Mouse (Mus musculus) liver, embryonic 16.5 days (tissue): Measurements from ENCODE around the gene Gata3. TPM values are rescaled to one million over a fixed set of nuclear protein-coding genes. Genes with fewer than 3 reads are reported as not detected.

Experiments used
- ATAC-seq: fragments of 200-750 bp; cut with Nextera tagmentation; 2 replicates; pipeline ENCODE4 v1.8.0; 2017; ENCODE audit warnings: low read depth, mild to moderate bottlenecking, moderate number of reproducible peaks, moderate library complexity
- H3K27ac ChIP-seq: fragments of 300-500 bp; sonication (generic); 2 replicates; pipeline ENCODE4 v1.5.1; 2014; ENCODE audit warnings: mild to moderate bottlenecking, low read length
- H3K27me3 ChIP-seq: fragments of 300-500 bp; sonication (generic); 2 replicates; pipeline ENCODE4 v1.6.1; 2014; ENCODE audit warnings: low read depth, low read length, mixed read lengths; ENCODE audit not compliant: control insufficient read depth, insufficient read depth
- H3K36me3 ChIP-seq: fragments of 300-500 bp; sonication (generic); 2 replicates; pipeline ENCODE4 v1.6.1; 2014; ENCODE audit warnings: mild to moderate bottlenecking; ENCODE audit not compliant: control insufficient read depth, insufficient read depth
- H3K4me1 ChIP-seq: fragments of 300-500 bp; sonication (generic); 2 replicates; pipeline ENCODE4 v1.6.1; 2014; ENCODE audit warnings: low read depth, low read length, mixed read lengths; ENCODE audit not compliant: control insufficient read depth
- H3K4me2 ChIP-seq: fragments of 300-500 bp; sonication (generic); 2 replicates; pipeline ENCODE4 v1.6.1; 2014; ENCODE audit warnings: low read depth, low read length, mixed read lengths
- H3K4me3 ChIP-seq: fragments of 300-500 bp; sonication (generic); 2 replicates; pipeline ENCODE4 v1.5.1; 2014; ENCODE audit warnings: low read depth, mild to moderate bottlenecking, low read length
- H3K9ac ChIP-seq: fragments of 300-500 bp; sonication (generic); 2 replicates; pipeline ENCODE4 v1.6.1; 2014; ENCODE audit warnings: low read depth, low read length
- H3K9me3 ChIP-seq: fragments of 300-500 bp; sonication (generic); replicated peaks from 2 replicates; pipeline ENCODE4 v1.6.1; 2016; ENCODE audit warnings: low read length; ENCODE audit not compliant: control insufficient read depth
- WGBS: fragments of 180-500 bp; shearing (Covaris S2); extraction: QIAGEN DNeasy Blood & Tissue Kit; methylation state at CpG from one replicate; pipeline ENCODE4 v1.1.7; 2014; ENCODE audit not compliant: insufficient replicate concordance; 5-methylcytosine and 5-hydroxymethylcytosine counted together
- polyA plus RNA-seq: library from polyadenylated mRNA; unstranded; fragments of >200 nt; fragmentation: Nextera tagmentation; extraction: Ambion mirVana; gene quantifications from 2 replicates; pipeline ENCODE4 v1.2.1, GENCODE M21; 2015

The Gata3 gene
- polyA plus RNA-seq, 1 experiment from 2014 or later, result 1.1 TPM

GRCm38 (mm10) chr2:9877966-9878563, 11.8 kb downstream of the Gata3 start:
- H3K9me3 ChIP-seq, result no peaks in the 10 kb centered on the region
- no peak for ATAC-seq
- H3K4me2 ChIP-seq, result peak overlapping the region; percentile 81
- peaks cover 94% of the 10 kb centered on the region for H3K27me3 ChIP-seq
- H3K27ac ChIP-seq, result no peak overlapping the region
- no peaks in the 10 kb centered on the region; the same call in none of the 2 replicates for H3K4me1 ChIP-seq
- 2% methylated on average over 19 of the region's 19 CpGs for WGBS
- no peak overlapping the region for H3K9ac ChIP-seq
- no peaks in the 10 kb centered on the region for H3K36me3 ChIP-seq
- H3K4me3 ChIP-seq, result peak overlapping the region; percentile 62

DNA sequence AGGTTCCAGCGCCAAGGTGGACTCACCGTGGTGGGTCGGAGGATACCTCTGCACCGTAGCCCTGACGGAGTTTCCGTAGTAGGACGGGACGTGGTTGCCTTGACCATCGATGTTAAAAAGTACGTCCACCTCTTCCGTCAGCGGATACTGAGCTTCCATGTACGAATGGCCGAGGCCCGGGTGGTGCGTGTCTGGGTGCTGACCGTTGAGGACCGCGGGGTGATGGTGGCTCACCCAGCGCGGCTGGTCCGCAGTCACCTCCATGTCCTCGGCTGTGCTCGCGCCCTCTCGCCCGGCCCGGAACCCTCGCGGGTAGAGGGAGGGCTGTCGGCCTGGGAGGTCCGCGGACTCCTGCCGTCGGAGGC, 12.5 kb downstream of the Gata3 start:
- ATAC-seq, result no peak
- H3K4me1 ChIP-seq, result no peaks in the 10 kb centered on the region; the same call in none of the 2 replicates
- H3K9me3 ChIP-seq, result no peaks in the 10 kb centered on the region
- H3K27me3 ChIP-seq, result peaks cover 90% of the 10 kb centered on the region
- no peak overlapping the region for H3K27ac ChIP-seq
- H3K4me3 ChIP-seq, result peak overlapping the region; percentile 62
- H3K36me3 ChIP-seq, result no peaks in the 10 kb centered on the region
- peak overlapping the region; percentile 81 for H3K4me2 ChIP-seq
- peak overlapping the region; percentile 9; the same call in 1 of the 2 replicates for H3K9ac ChIP-seq
- under 1% methylated on average over 35 of the region's 35 CpGs for WGBS

DNA sequence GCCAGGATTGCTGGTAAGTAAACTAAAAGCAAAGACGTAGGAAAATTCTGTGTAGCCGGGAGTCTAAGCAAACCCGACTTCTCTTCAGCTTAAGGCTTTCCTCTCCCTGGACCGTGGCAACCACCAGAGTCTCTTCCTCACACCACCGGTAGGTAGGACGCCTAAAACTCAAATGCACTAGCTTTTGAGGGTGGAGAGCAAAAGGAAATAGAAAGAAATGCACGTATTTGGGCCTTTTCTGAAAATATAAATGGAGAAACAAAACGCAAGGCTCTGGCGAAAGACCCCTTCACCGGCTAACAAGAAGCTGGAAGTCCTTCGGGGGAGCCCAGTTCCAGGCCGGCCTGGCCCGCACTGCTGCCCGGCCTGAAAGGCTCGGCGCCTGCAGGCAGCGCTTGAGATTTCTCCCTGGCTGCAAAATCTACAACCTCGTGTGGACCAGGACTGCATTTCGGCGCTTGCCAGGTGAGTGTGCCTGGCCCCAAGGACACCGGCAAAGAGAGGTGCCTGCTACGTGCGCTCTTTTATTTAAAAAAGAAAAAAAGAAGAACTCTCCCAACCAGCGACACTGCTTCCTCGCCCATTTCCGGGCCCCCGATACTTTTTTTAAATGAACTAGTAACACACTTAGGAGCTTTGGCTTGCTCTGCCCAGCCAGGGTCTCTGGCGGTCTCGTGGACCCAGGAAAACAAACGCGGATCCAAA, 13.1 kb downstream of the Gata3 start:
- Histone ChIP-seq H3K9ac (peak overlapping the region; percentile 9; the same call in 1 of the 2 replicates), H3K27me3 (peaks cover 88% of the 10 kb centered on the region), H3K4me3 (peak overlapping the region; percentile 62), H3K27ac (no peak overlapping the region), H3K4me1 (no peaks in the 10 kb centered on the region; the same call in none of the 2 replicates), H3K4me2 (peak overlapping the region; percentile 81), H3K36me3 (no peaks in the 10 kb centered on the region), H3K9me3 (no peaks in the 10 kb centered on the region)
- no peak for ATAC-seq
- 4% methylated on average over 31 of the region's 31 CpGs for WGBS

- H3K27me3 ChIP-seq, result peaks cover 79% of the 10 kb centered on the region
- H3K4me2 ChIP-seq, result peak overlapping the region; percentile 81
- H3K4me3 ChIP-seq, result no peak overlapping the region
- 42% methylated on average over 12 of the region's 12 CpGs for WGBS
- H3K9ac ChIP-seq, result no peak overlapping the region
- ATAC-seq, result no peak
- no peak overlapping the region for H3K27ac ChIP-seq
- H3K36me3 ChIP-seq, result no peaks in the 10 kb centered on the region
- H3K9me3 ChIP-seq, result no peaks in the 10 kb centered on the region
- H3K4me1 ChIP-seq, result no peaks in the 10 kb centered on the region; the same call in none of the 2 replicates
Observed at GRCm38 (mm10) chr2:9875676-9876357, 14.0 kb downstream of the Gata3 start.

DNA sequence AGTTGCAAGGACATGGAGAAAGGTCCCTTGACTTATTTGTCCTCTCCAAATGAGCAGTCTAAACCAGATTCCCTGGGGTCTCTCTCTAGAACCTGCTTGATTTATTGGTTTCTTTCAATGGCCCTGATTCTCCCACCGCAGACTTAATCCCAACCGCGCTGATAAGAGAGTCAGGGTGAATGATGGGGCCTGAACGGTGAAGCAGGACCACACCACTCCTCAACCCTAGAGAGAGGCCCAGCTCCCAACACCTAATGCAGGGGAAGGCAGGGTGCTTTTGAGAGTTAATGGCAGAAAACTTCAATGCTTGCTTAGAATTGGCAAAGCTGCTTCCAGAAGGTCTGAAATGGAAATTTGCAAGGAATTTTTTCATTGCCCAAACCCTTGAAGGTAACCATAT, 14.6 kb downstream of the Gata3 start:
- Histone ChIP-seq H3K9ac (no peak overlapping the region), H3K27me3 (peaks cover 73% of the 10 kb centered on the region), H3K4me2 (no peak overlapping the region), H3K4me1 (no peaks in the 10 kb centered on the region; the same call in none of the 2 replicates), H3K27ac (no peak overlapping the region), H3K9me3 (no peaks in the 10 kb centered on the region), H3K36me3 (no peaks in the 10 kb centered on the region), H3K4me3 (no peak overlapping the region)
- ATAC-seq, result no peak
- 39% methylated on average over 4 of the region's 4 CpGs for whole genome bisulfite sequencing

- Histone ChIP-seq H3K4me3 (no peak overlapping the region), H3K36me3 (no peaks in the 10 kb centered on the region), H3K4me1 (no peaks in the 10 kb centered on the region; the same call in none of the 2 replicates), H3K9me3 (no peaks in the 10 kb centered on the region), H3K9ac (no peak overlapping the region), H3K27ac (no peak overlapping the region), H3K4me2 (no peak overlapping the region), H3K27me3 (peaks cover 67% of the 10 kb centered on the region)
- ATAC-seq, result no peak
- 52% methylated on average over 39 of the region's 39 CpGs for WGBS
Observed at GRCm38 (mm10) chr2:9874467-9875219, 15.2 kb downstream of the Gata3 start.

GRCm38 (mm10) chr2:9873757-9874156, 16.1 kb downstream of the Gata3 start:
- Histone ChIP-seq H3K27me3 (peaks cover 58% of the 10 kb centered on the region), H3K4me2 (no peak overlapping the region), H3K4me1 (no peaks in the 10 kb centered on the region; the same call in none of the 2 replicates), H3K9me3 (no peaks in the 10 kb centered on the region), H3K36me3 (no peaks in the 10 kb centered on the region), H3K9ac (no peak overlapping the region), H3K4me3 (no peak overlapping the region), H3K27ac (no peak overlapping the region)
- ATAC-seq, result peak; percentile 46; the same call in 1 of the 2 replicates
- WGBS, result 48% methylated on average over 2 of the region's 2 CpGs

GRCm38 (mm10) chr2:9872682-9873081, 17.2 kb downstream of the Gata3 start:
- no peak overlapping the region for H3K27ac ChIP-seq
- H3K9me3 ChIP-seq, result no peaks in the 10 kb centered on the region
- no peak overlapping the region for H3K4me2 ChIP-seq
- 18% methylated on average over 12 of the region's 12 CpGs for WGBS
- peaks cover 48% of the 10 kb centered on the region for H3K27me3 ChIP-seq
- H3K36me3 ChIP-seq, result no peaks in the 10 kb centered on the region
- H3K9ac ChIP-seq, result no peak overlapping the region
- no peaks in the 10 kb centered on the region; the same call in none of the 2 replicates for H3K4me1 ChIP-seq
- no peak overlapping the region for H3K4me3 ChIP-seq
- ATAC-seq, result no peak
